Mouse (Mus musculus): ENCODE measurements at regions not wholly inside any gene's neighbourhood (a gene's known extent, or its start where the extent isn't known, plus 50 kb on each side); places are given as distances from the start of the nearest gene placed in this dataset.

- no peak for TF ChIP-seq USF1 (IDR thresholded peaks at IDR 0.05; ENCODE audit: low read depth)
- TF ChIP-seq CTCF (IDR thresholded peaks at IDR 0.05; ENCODE audit: control insufficient read depth, insufficient read depth, insufficient read length) = no peak
Observed at GRCm38 (mm10) chr13:97667313-97667712, 93.1 kb downstream of the Gm10260 start.

All from C2C12 (cell line).